Mouse (Mus musculus) urinary bladder, postnatal 10 days (tissue): Measurements from ENCODE around the gene Dzip1.

ENCODE experiments used
- DNase-seq: peaks from one replicate; pipeline ENCODE4 v3.0.0; 2022; ENCODE audit warnings: low spot score

Gene Dzip1

GRCm38 (mm10) chr14:118922251-118922650 lies 3.0 kb downstream of the Dzip1 start:
- DNase-seq: no peak

- DNase-seq: no peak
Measured at GRCm38 (mm10) chr14:118920654-118921053, 4.6 kb downstream of the Dzip1 start.

DNA sequence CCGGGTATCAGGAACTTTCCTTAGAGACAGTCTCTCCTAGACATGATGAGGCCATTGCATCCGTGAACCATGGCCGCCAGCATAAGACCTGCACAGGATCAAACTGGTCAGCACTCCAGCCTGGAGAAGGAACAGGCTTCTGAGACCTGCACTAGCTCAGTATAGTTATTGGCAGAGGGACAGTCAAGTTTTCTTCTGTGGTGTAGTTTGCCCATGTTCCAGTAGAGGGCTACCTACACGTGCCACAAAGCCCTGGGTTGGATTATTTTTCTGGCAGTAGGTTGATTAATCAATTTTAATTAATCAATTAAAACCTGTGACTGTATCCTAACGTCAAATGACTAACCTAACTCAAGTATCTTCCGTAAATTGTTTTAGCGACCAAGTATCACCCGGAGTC lies 6.2 kb downstream of the Dzip1 start:
- no peak for DNase-seq

- no peak for DNase-seq
Measured at GRCm38 (mm10) chr14:118913651-118914050, 11.6 kb downstream of the Dzip1 start.

DNA sequence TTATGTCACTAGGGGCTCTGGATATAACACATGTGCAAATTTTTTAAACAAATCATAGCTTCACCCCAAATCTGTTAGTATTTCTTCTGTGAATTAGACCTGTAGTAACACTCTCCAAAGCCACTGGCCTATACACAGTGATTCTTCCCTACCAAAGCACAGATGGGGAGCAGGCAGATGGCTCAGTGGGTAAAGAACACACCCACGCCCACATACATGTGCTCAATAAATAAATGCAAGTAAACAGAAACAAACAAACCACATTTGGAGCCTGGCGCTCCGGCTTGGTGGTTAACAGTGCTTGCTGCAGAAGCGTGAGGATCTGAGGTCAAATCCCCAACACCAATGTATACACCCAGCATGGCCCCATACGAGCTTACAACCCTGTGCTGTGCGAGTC lies 13.7 kb downstream of the Dzip1 start:
- DNase-seq: no peak

DNA sequence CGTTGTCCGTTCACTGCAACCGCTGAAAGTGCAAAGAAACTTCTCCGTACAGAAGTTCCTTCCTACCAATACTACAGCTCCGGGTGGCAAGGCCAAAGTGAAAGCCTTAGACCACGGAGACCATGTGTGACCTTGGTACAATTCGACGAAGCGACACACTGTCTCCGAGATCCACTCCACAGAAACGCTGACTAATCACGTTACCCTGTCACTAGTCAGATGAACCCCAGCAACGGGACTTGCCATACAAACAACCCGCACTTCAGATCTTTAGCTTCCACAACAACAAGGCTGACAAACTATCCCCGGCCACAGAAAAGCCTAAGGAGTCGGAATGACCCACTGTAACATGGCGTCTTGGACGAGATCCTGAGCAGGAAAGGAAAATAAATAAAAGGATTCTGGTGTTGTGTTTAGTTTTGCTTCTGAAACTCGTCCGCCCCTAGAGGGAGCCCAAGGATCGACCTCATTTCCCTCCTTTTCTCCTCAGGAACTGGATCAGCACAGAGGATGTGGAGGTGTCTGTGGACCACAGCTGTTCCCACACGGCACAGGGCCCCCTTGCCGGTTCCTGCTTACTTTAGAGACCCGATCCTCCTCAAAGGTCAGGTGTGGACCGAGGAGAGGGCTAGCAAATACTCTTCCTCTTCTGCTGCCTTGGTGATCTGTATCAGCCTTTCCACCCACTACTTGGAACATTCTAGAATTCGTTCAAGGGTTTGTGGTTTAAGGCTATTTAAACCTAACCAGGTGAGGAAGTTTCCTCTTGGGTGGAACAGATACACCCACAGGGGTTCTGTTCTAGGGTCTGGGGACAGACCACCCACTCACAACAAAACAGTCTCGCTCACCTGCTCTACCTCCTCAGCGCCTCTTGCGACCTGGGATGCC lies 14.7 kb downstream of the Dzip1 start:
- no peak for DNase-seq

DNA sequence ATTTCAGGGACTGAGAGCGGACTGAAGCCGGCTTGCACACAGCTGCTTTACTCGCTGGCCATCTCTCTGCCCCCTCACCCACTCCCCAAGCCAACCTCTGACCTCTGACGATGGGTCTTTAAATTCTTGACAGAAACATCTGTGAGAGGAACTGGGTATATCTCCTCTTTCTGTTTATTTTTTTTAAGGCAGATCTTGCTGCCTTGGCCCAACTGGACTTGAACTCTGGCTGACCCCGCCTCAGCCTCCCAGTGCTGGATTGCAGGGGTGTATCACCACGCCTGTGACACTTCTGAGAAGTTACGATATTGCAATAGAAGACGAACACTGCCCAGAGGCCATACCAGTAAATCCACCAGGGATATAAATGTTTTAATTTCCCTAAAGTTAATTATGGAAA lies 15.4 kb downstream of the Dzip1 start:
- DNase-seq: no peak

DNA sequence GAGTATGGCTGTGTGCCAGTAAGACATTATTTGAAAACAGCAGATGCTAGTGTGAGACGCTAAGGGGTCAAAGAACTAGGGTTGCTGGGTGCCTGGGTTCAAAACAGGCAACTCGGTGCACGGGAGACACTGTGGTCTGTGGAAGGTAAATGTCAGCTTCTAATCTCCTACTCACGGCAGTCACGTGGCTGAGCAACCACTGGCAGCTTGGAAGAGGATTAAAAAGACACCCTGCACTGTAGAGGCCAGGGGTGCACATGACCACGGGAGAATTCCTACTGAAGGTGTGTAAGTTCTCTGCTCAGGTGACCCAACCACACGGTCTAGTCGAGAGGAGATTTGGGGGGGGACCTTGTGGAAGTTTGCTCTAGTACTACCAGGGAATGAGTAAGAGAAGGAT lies 17.7 kb downstream of the Dzip1 start:
- no peak for DNase-seq

DNA sequence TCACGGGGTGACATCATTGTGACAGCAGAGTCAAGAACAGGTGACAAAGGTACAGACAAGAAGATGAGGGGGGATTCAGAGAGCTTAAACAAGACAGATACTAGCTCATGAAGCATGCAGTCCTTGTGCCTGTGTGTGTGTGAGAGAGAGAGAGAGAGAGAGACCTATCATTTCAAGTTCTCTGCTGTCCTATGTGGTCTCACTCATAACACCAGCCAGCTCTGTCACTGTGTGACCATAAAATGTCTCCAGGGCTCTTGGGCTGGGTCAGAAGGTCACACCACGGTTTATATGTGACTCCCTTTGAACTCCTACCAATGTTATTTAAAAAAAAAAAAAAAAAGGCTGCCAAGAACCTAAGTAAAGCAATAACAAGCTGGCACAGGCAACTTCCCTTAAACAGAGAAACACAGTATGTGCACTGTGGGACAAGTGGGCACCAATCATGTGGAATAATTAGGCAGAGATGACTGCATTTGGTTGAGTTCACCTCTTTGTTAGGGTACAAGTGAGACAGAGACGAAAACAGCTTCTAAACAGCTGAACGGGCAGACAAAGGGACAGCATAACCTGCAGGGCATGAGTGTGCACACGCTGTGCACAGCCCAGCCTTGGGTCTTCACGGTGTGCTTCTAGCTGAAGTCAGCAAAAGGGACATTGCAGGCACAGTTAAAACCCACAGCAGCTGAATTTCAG lies 21.2 kb downstream of the Dzip1 start:
- no peak for DNase-seq

- no peak for DNase-seq
Measured at GRCm38 (mm10) chr14:118903397-118903796, 21.9 kb downstream of the Dzip1 start.

GRCm38 (mm10) chr14:118900911-118901310 lies 24.3 kb downstream of the Dzip1 start:
- no peak for DNase-seq

DNA sequence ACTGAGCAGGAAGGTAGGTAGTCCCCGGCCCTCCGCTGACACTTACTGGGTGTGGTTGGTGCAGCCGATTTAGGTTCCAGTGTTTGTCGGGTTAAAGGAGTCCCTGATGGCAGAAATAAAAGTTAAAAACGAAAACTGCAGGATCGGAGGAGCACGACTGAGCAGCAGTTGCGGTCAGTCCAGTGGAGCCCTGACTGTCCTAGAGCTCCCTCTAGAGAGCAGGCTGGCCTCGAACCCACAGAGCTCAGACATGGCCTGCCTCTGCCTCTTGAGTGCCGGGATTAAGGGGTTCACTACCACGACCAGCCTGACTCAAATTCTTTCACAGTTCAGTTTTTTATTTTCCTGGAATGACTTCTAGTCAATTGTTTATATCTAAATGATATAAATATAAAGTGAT lies 25.3 kb downstream of the Dzip1 start:
- no peak for DNase-seq

- no peak for DNase-seq
Measured at GRCm38 (mm10) chr14:118895655-118896054, 29.6 kb downstream of the Dzip1 start.

DNA sequence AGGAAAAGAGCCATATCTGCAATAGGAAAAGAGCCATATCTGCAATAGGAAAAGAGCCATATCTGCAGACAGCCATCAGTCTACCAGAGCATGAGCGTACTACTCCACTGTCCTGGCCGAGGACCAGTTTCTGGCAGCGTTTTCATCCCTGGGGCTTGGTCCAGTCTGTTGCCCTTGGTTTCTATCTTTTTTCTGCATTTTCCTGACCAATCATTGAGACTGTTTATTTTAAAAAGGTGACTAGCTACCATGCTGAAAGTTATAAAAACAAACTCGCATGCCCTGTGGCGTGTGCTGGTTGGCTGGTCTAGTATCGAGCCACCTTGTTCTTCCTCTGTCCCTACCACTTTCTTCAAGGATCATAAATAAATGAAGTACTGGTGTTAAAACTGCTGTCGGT lies 30.0 kb downstream of the Dzip1 start:
- DNase-seq: no peak

DNA sequence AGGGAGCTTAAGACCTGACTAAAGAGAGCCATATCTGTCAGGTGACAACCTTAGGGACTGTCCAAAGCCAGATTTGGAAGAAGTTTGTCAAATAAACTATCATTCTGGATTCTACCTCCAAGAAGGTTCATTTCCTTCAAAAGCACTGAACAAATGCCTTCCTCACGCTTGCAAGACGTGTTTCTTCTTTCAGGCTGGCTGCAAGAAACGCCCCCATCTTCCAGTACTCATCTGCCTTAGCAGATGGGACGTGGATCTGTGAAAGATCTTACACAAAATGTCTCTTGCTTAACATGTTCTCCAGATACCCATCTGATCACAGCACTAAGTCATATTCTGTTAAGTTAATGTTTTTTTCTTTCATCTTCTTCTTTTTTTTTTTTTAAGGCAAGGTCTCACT lies 35.2 kb downstream of the Dzip1 start:
- no peak for DNase-seq

DNA sequence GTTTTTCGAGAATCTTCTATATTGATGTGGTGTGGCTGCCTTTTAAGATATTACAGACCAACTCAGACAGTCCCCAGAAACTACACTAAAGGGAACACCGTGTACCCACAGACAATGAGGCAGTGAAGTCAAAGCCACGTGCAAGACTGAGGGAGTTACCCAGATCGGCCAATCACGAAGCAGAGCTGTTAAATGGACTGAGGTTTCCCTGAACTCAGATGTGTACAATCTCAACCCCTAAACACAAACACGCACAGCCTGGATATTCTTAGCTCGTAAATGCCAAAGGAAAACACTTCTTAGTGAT lies 41.1 kb downstream of the Dzip1 start:
- DNase-seq: no peak

DNA sequence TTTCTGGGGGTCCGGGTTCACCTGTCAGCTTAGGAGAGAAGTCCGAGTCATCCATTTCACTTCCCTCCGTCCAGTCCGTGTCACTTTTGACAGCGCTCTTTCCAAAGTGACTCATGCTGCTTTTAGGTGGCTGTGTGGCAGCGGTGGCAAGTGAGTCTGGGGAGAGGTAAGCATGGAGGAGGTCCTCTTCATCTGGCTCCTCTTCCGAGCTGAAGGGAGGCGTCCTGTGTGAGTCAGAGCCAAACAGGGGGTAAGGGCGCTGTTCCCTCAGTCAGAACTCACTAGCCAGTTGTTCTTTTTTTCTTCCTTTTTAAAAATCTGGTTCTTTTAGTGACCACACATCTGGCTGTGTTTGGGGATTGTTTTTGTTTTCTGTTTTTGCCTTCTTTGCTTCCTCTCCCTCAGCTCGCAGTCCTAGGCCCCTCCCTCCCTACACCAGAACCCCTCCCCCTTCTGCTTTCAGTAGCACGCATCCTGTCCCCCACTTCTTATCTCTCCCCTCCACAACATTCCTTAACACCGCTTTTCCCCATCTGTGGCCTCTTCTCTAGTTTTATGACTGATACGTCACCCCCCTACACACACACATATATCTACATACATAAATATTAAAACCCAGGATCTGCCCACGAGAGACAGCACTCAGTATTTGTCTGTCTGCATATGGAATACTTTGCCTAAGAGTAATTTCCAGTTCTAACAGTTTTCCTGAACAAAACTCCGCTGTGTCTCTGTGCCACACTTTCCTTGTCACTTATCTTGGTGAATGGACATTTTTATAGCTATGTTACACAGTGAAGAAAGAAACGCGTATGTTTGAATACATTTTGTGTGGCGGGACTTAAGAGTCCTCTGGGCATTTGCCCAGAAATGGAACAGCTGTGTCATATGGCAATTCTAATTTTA lies 41.7 kb downstream of the Dzip1 start:
- no peak for DNase-seq

GRCm38 (mm10) chr14:118880696-118881095 lies 44.6 kb downstream of the Dzip1 start:
- DNase-seq: no peak

DNA sequence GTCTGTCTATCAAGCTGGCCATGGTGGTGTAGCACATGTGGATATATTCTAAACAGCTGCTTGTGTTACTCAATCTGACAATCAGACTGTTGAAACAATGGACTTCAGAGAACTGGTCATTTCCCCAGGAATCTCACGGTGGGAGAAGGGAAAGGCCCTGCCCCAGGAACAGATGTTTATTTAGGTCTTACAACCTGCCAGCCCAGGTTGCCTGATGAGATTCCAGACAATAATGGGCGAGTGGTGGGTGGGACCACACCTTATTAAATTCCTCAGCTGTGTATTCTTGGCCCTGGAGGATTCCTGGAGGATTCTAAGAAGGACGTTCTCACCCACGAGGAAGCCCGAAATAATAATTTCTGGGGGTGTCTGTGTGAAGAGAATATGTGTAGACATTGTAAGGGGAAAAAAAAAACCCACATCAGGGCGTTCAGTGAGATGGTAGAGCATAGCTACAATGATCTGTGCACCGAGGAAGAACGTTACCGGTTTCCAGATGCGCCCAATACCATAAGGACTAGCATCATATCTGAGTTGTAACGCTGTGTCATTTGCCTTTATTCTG lies 46.8 kb downstream of the Dzip1 start:
- no peak for DNase-seq

- no peak for DNase-seq
Measured at GRCm38 (mm10) chr14:118874786-118875415, 50.4 kb downstream of the Dzip1 start.

- no peak for DNase-seq
Measured at GRCm38 (mm10) chr14:118874126-118874525, 51.1 kb downstream of the Dzip1 start.

GRCm38 (mm10) chr14:118869712-118870111 lies 55.5 kb downstream of the Dzip1 start:
- DNase-seq: no peak
